Mouse (Mus musculus): ENCODE data around the gene Mrpl52. TPM values are rescaled to one million over a fixed set of nuclear protein-coding genes. Genes with fewer than 3 reads are reported as not detected.

Mrpl52 gene
- 128 TPM for polyA plus RNA-seq (2017; shearing (Covaris generic))

GRCm38 (mm10) chr14:54426689-54427398 is at the start of gene Mrpl52:
Mrpl52 (plus strand) TSS chr14:54426909.

GRCm38 (mm10) chr14:54417623-54418081 is 9.1 kb upstream of the Mrpl52 start, which contains the start of gene Slc7a7:
Slc7a7 (minus strand) TSS chr14:54417780.

GRCm38 (mm10) chr14:54431334-54432077 is 4.8 kb downstream of the Mrpl52 start, which contains the start of gene Mmp14:
Mmp14 (plus strand) TSS chr14:54431612.

GRCm38 (mm10) chr14:54463959-54464292 is 37.2 kb downstream of the Mrpl52 start, which contains the start of gene Lrp10:
Lrp10 (plus strand) TSS chr14:54464137.

DNA sequence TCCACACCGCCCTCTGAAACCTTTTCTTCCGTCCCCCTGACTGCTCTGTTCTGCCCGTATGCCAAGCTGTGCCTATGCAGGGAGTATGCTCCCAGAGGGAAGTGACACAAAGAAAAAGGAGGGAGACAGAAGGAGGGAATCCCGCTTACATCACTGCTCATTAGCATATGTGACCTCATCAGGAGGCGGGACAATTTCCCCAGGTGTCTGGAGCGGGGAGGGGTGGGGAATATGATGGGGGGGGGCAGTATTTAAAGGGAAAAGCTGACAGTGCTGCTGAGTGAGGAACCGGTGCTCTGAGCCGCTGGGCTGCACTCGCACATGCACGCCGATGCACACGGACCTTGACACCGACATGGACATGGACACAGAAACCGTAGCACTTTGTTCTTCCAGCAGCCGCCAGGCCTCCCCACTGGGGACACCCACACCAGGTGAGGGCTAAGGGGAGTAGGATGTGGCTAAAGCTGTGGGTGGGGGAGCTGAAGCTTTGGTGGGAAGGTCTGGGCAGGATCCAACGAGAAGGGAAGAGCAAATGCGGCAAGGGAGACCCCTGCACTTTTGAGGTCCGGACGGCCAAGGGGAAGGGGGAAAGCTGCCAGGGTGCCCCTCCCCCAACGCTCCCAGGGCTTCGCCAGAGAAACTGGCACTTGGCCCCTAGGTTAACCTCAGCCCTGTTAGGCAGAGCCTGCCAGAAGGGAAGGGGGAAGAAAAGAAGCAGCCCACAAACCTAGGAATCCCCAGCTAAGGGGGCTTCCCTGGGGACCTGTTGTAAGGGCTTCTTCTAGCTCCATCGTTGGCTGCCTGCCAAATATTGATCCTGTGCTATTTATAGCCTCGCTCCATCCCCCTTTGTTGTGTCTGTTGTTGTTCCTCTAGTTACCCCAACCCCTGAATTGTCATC is 49.5 kb downstream of the Mrpl52 start, which contains the start of gene Rem2:
TSS of gene Rem2 (plus strand) at position 160 of the 904 bp plus-strand sequence.

Other genes starting within 250 kb of the Mrpl52 start
- gene Dad1, start 172.8 kb upstream of the Mrpl52 start, polyA plus RNA-seq (2017; shearing (Covaris generic)), result 581 TPM
- 36.0 TPM for gene Abhd4, start 172.7 kb upstream of the Mrpl52 start, polyA plus RNA-seq (2017; shearing (Covaris generic))
- gene Olfr49, start 142.0 kb upstream of the Mrpl52 start, polyA plus RNA-seq (2017; shearing (Covaris generic)), result not detected
- 34.9 TPM for gene Oxa1l, start 66.1 kb upstream of the Mrpl52 start, polyA plus RNA-seq (2017; shearing (Covaris generic))
- 0.44 TPM for gene Slc7a7, start 9.1 kb upstream of the Mrpl52 start, polyA plus RNA-seq (2017; shearing (Covaris generic))
- 0.91 TPM for gene Mmp14, start 4.7 kb downstream of the Mrpl52 start, polyA plus RNA-seq (2017; shearing (Covaris generic))
- gene Lrp10, start 37.2 kb downstream of the Mrpl52 start, polyA plus RNA-seq (2017; shearing (Covaris generic)), result 269 TPM
- gene Rem2, start 49.2 kb downstream of the Mrpl52 start, polyA plus RNA-seq (2017; shearing (Covaris generic)), result 0.26 TPM
- gene Prmt5, start 90.6 kb downstream of the Mrpl52 start, polyA plus RNA-seq (2017; shearing (Covaris generic)), result 26.2 TPM
- gene Haus4, start 127.7 kb downstream of the Mrpl52 start, polyA plus RNA-seq (2017; shearing (Covaris generic)), result 28.5 TPM
- 0.40 TPM for gene Ajuba, start 150.6 kb downstream of the Mrpl52 start, polyA plus RNA-seq (2017; shearing (Covaris generic))
- gene 4931414P19Rik, start 179.1 kb downstream of the Mrpl52 start, polyA plus RNA-seq (2017; shearing (Covaris generic)), result 0.41 TPM
- 112 TPM for gene Psmb5, start 191.1 kb downstream of the Mrpl52 start, polyA plus RNA-seq (2017; shearing (Covaris generic))
- gene Psmb11, start 194.5 kb downstream of the Mrpl52 start, polyA plus RNA-seq (2017; shearing (Covaris generic)), result not detected
- not detected for gene Gm17606, start 214.0 kb downstream of the Mrpl52 start, polyA plus RNA-seq (2017; shearing (Covaris generic))
- 3.7 TPM for gene Cdh24, start 214.5 kb downstream of the Mrpl52 start, polyA plus RNA-seq (2017; shearing (Covaris generic))

Data from effector memory CD4-positive, alpha-beta T cell, adult 5 months (primary cell).